8 mouse cellular contexts compared by ENCODE assay signal in the genomic region with DNA sequence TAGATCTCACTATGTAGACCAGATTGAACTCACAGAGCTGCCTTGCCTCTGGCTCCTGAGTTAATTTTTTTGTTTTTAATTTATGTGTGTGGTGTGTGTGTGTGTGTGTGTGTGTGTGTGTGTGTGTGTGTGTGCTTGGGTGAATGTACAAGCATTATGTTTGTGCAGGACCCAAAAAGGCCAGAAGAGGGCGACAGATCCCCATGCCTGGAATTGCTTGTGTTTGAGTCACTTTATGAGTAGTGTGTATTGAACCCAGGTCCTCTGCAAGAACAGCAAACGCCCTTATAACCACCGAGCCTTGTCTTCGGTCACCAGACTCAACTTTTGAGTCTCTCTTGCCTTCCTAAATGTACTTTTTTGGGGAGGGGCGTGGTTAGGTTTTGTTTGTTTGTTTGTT. TPM values are rescaled to one million over a fixed set of nuclear protein-coding genes. Genes with fewer than 3 reads are reported as not detected.
A peak's percentile ranks its signal among the peaks of the same experiment; 100 is the strongest.
DNase-seq lines count a peak whose midpoint lies in the region; ATAC-seq and TF ChIP-seq lines count a peak whose summit lies in the region.

No protein-coding gene starts in this region.

- H3K9ac ChIP-seq in forebrain, embryonic 11.5 days (ENCODE audit: low read length), result no peak overlapping the region
- H3K9ac ChIP-seq in forebrain, embryonic 16.5 days (replicated peaks; ENCODE audit: low read depth, low read length), result no peak overlapping the region
- no peak overlapping the region for H3K9ac ChIP-seq in neural tube, embryonic 15.5 days (replicated peaks)
- H3K9ac ChIP-seq in lung, postnatal 0 days (replicated peaks; ENCODE audit: low read depth), result no peak overlapping the region

- TF ChIP-seq CTCF in lung, postnatal 0 days (IDR thresholded peaks at IDR 0.05), result peak; percentile 67

- H3K4me1 ChIP-seq in forebrain, embryonic 11.5 days (replicated peaks; ENCODE audit: control insufficient read depth, insufficient read depth, low read length), result no peaks in the 10 kb centered on the region
- peaks cover 11% of the 10 kb centered on the region for H3K4me1 ChIP-seq in forebrain, embryonic 16.5 days (replicated peaks; ENCODE audit: control insufficient read depth, insufficient read depth, low read length)
- H3K4me1 ChIP-seq in neural tube, embryonic 15.5 days, result peaks cover 20% of the 10 kb centered on the region
- no peaks in the 10 kb centered on the region for H3K4me1 ChIP-seq in lung, postnatal 0 days (ENCODE audit: insufficient read depth, low read depth, low read length)

- no peaks in the 10 kb centered on the region for H3K9me3 ChIP-seq in forebrain, embryonic 11.5 days (ENCODE audit: control insufficient read depth, low read length)
- H3K9me3 ChIP-seq in forebrain, embryonic 16.5 days (ENCODE audit: control insufficient read depth, low read length), result no peaks in the 10 kb centered on the region
- no peaks in the 10 kb centered on the region for H3K9me3 ChIP-seq in neural tube, embryonic 15.5 days (replicated peaks)
- H3K9me3 ChIP-seq in lung, postnatal 0 days (ENCODE audit: low read length), result no peaks in the 10 kb centered on the region

- no peak overlapping the region for H3K4me3 ChIP-seq in forebrain, embryonic 11.5 days (ENCODE audit: low read depth, low read length)
- no peak overlapping the region for H3K4me3 ChIP-seq in forebrain, embryonic 16.5 days (replicated peaks; ENCODE audit: low read length)
- H3K4me3 ChIP-seq in neural tube, embryonic 15.5 days (replicated peaks), result no peak overlapping the region
- H3K4me3 ChIP-seq in lung, postnatal 0 days (ENCODE audit: low read depth, low read length), result no peak overlapping the region

- H3K4me2 ChIP-seq in forebrain, embryonic 11.5 days (ENCODE audit: low read depth, low read length, severe bottlenecking), result no peak overlapping the region
- no peak overlapping the region for H3K4me2 ChIP-seq in forebrain, embryonic 16.5 days (ENCODE audit: low read length)
- H3K4me2 ChIP-seq in neural tube, embryonic 15.5 days, result no peak overlapping the region
- no peak overlapping the region for H3K4me2 ChIP-seq in lung, postnatal 0 days (replicated peaks; ENCODE audit: low read depth, low read length)

- H3K27me3 ChIP-seq in forebrain, embryonic 11.5 days (ENCODE audit: control insufficient read depth, insufficient read depth, low read length), result no peaks in the 10 kb centered on the region
- H3K27me3 ChIP-seq in forebrain, embryonic 16.5 days (replicated peaks; ENCODE audit: control insufficient read depth, insufficient read depth, low read length), result no peaks in the 10 kb centered on the region
- H3K27me3 ChIP-seq in neural tube, embryonic 15.5 days (replicated peaks), result no peaks in the 10 kb centered on the region
- H3K27me3 ChIP-seq in lung, postnatal 0 days (replicated peaks; ENCODE audit: insufficient read depth, low read length), result no peaks in the 10 kb centered on the region

- TF ChIP-seq EP300 in lung, postnatal 0 days (IDR thresholded peaks at IDR 0.05), result no peak

- no peaks in the 10 kb centered on the region for H3K36me3 ChIP-seq in forebrain, embryonic 11.5 days (ENCODE audit: control insufficient read depth, insufficient read depth, low read length)
- H3K36me3 ChIP-seq in forebrain, embryonic 16.5 days (ENCODE audit: control insufficient read depth, insufficient read depth), result no peaks in the 10 kb centered on the region; the same call in 1 of the 2 replicates
- peaks cover 23% of the 10 kb centered on the region for H3K36me3 ChIP-seq in neural tube, embryonic 15.5 days
- H3K36me3 ChIP-seq in lung, postnatal 0 days (ENCODE audit: insufficient read depth, low read length), result no peaks in the 10 kb centered on the region

- 72% methylated on average over 5 of the region's 5 CpGs for WGBS in forebrain, embryonic 11.5 days
- 71% methylated on average over 5 of the region's 5 CpGs for WGBS in forebrain, embryonic 16.5 days
- WGBS in neural tube, embryonic 15.5 days, result 73% methylated on average over 5 of the region's 5 CpGs
- 54% methylated on average over 5 of the region's 5 CpGs for WGBS in lung, postnatal 0 days

- no peak overlapping the region for H3K27ac ChIP-seq in forebrain, embryonic 11.5 days (ENCODE audit: low read depth, low read length)
- H3K27ac ChIP-seq in forebrain, embryonic 16.5 days (ENCODE audit: low read length), result no peak overlapping the region
- no peak overlapping the region for H3K27ac ChIP-seq in neural tube, embryonic 15.5 days (replicated peaks)
- H3K27ac ChIP-seq in lung, postnatal 0 days (ENCODE audit: low read length), result no peak overlapping the region

- no peak for ATAC-seq in forebrain, embryonic 11.5 days (replicated peaks; ENCODE audit: low FRiP score)
- ATAC-seq in forebrain, embryonic 16.5 days, result no peak
- no peak for ATAC-seq in neural tube, embryonic 15.5 days (ENCODE audit: low FRiP score)
- ATAC-seq in granulocyte monocyte progenitor cell, adult 5-6 weeks (replicated peaks; ENCODE audit: poor library complexity, severe bottlenecking), result 0 out of 2 replicates have a peak, but pooled peaks have one; percentile 38
- no peak for ATAC-seq in lung, postnatal 0 days

- DNase-seq in forebrain, embryonic 11.5 days (ENCODE audit: low spot score), result peak; percentile 77
- DNase-seq in neural tube, embryonic 10.5 days (ENCODE audit: extremely low spot score, low spot score), result peak; percentile 57
- peak; percentile 68 for DNase-seq in adrenal gland, adult 2 months
- peak; percentile 6 for DNase-seq in lung, postnatal 0 days (ENCODE audit: low spot score)
- DNase-seq in thymus, postnatal 25 days, result peak; percentile 78

RNA-seq across cellular contexts. Expression of a gene that starts 23.4 kb away (rescaled TPM):
- 80.6 and 83.2 TPM in 2 replicates for polyA plus RNA-seq in forebrain, embryonic 11.5 days (2014; fragmentation: Nextera tagmentation; extraction: Ambion mirVana)
- 49.3 and 59.1 TPM in 2 replicates for polyA plus RNA-seq in forebrain, embryonic 16.5 days (2015; fragmentation: Nextera tagmentation; extraction: Ambion mirVana)
- 39.5 and 46.0 TPM in 2 replicates for polyA plus RNA-seq in neural tube, embryonic 15.5 days (2015; fragmentation: Nextera tagmentation; extraction: Ambion mirVana)
- total RNA-seq in adrenal gland, adult 2 months (2021), result 10 to 100 TPM; 32.9 to 41.3 TPM
- polyA plus RNA-seq in adrenal gland, adult 2 months (2012; rRNA removed), result 19.3 and 26.6 TPM in 2 replicates
- total RNA-seq in granulocyte monocyte progenitor cell, adult 5-6 weeks (2014; fragmentation: Nextera tagmentation), result 4.5 and 27.1 TPM in 2 replicates
- 14.7 and 21.5 TPM in 2 replicates for total RNA-seq in granulocyte monocyte progenitor cell, adult 5-6 weeks (2017)
- polyA plus RNA-seq in lung, postnatal 0 days (2015; fragmentation: Nextera tagmentation; extraction: Ambion mirVana), result 23.5 and 25.3 TPM in 2 replicates

RNA-seq across cellular contexts. Expression of a gene that starts 23.4 kb away (rescaled TPM):
- polyA plus RNA-seq in forebrain, embryonic 11.5 days (2014; fragmentation: Nextera tagmentation; extraction: Ambion mirVana), result 74.5 and 84.0 TPM in 2 replicates
- polyA plus RNA-seq in forebrain, embryonic 16.5 days (2015; fragmentation: Nextera tagmentation; extraction: Ambion mirVana), result 71.1 and 80.1 TPM in 2 replicates
- polyA plus RNA-seq in neural tube, embryonic 15.5 days (2015; fragmentation: Nextera tagmentation; extraction: Ambion mirVana), result 58.1 and 65.3 TPM in 2 replicates
- 10 to 100 TPM; 37.7 to 41.3 TPM for total RNA-seq in adrenal gland, adult 2 months (2021)
- polyA plus RNA-seq in adrenal gland, adult 2 months (2012; rRNA removed), result 11.3 and 12.7 TPM in 2 replicates
- 49.6 and 52.0 TPM in 2 replicates for total RNA-seq in granulocyte monocyte progenitor cell, adult 5-6 weeks (2014; fragmentation: Nextera tagmentation)
- 39.5 and 50.9 TPM in 2 replicates for total RNA-seq in granulocyte monocyte progenitor cell, adult 5-6 weeks (2017)
- polyA plus RNA-seq in lung, postnatal 0 days (2015; fragmentation: Nextera tagmentation; extraction: Ambion mirVana), result 44.4 and 46.6 TPM in 2 replicates

RNA-seq across cellular contexts. Expression of a gene that starts 26.0 kb away (rescaled TPM):
- polyA plus RNA-seq in forebrain, embryonic 11.5 days (2014; fragmentation: Nextera tagmentation; extraction: Ambion mirVana), result 49.6 and 52.7 TPM in 2 replicates
- polyA plus RNA-seq in forebrain, embryonic 16.5 days (2015; fragmentation: Nextera tagmentation; extraction: Ambion mirVana), result 40.0 and 43.7 TPM in 2 replicates
- 38.8 and 40.4 TPM in 2 replicates for polyA plus RNA-seq in neural tube, embryonic 15.5 days (2015; fragmentation: Nextera tagmentation; extraction: Ambion mirVana)
- 10 to 100 TPM; 70.7 to 93.2 TPM for total RNA-seq in adrenal gland, adult 2 months (2021)
- 82.7 and 107 TPM in 2 replicates for polyA plus RNA-seq in adrenal gland, adult 2 months (2012; rRNA removed)
- 17.2 and 22.7 TPM in 2 replicates for total RNA-seq in granulocyte monocyte progenitor cell, adult 5-6 weeks (2014; fragmentation: Nextera tagmentation)
- 14.2 and 16.0 TPM in 2 replicates for total RNA-seq in granulocyte monocyte progenitor cell, adult 5-6 weeks (2017)
- 23.8 and 26.8 TPM in 2 replicates for polyA plus RNA-seq in lung, postnatal 0 days (2015; fragmentation: Nextera tagmentation; extraction: Ambion mirVana)

RNA-seq across cellular contexts. Expression of a gene that starts 49.7 kb away (rescaled TPM):
- polyA plus RNA-seq in forebrain, embryonic 11.5 days (2014; fragmentation: Nextera tagmentation; extraction: Ambion mirVana), result 16.5 and 18.3 TPM in 2 replicates
- 21.9 and 30.5 TPM in 2 replicates for polyA plus RNA-seq in forebrain, embryonic 16.5 days (2015; fragmentation: Nextera tagmentation; extraction: Ambion mirVana)
- 24.9 and 28.1 TPM in 2 replicates for polyA plus RNA-seq in neural tube, embryonic 15.5 days (2015; fragmentation: Nextera tagmentation; extraction: Ambion mirVana)
- total RNA-seq in adrenal gland, adult 2 months (2021), result 10 to 100 TPM; 12.4 to 13.4 TPM
- 12.7 and 15.5 TPM in 2 replicates for polyA plus RNA-seq in adrenal gland, adult 2 months (2012; rRNA removed)
- 14.5 and 19.8 TPM in 2 replicates for total RNA-seq in granulocyte monocyte progenitor cell, adult 5-6 weeks (2014; fragmentation: Nextera tagmentation)
- total RNA-seq in granulocyte monocyte progenitor cell, adult 5-6 weeks (2017), result 8.4 and 10.6 TPM in 2 replicates
- polyA plus RNA-seq in lung, postnatal 0 days (2015; fragmentation: Nextera tagmentation; extraction: Ambion mirVana), result 6.3 and 6.7 TPM in 2 replicates

Comparison
In these comparisons a context has a peak if more than half of its experiments do, and no peak if none do; other contexts are left out.
1. DNase-seq: peak in every context shown above with its lines; median percentile 78 in thymus, postnatal 25 days; 77 in forebrain, embryonic 11.5 days; 68 in adrenal gland, adult 2 months; 57 in neural tube, embryonic 10.5 days; 6 in lung, postnatal 0 days.